Mouse (Mus musculus): Measurements from ENCODE around the gene Fkbp2.

GRCm38 (mm10) chr19:6980381-6981093 lies at the start of gene Fkbp2:
- TF ChIP-seq POLR2A (IDR thresholded peaks at IDR 0.05; ENCODE audit: control insufficient read depth, low read depth, low read length) (peak; percentile 91), CTCF (IDR thresholded peaks at IDR 0.05; ENCODE audit: control insufficient read depth, insufficient read depth, insufficient replicate concordance, low read depth, low read length) (no peak)

Data from testis, adult 2 months (tissue).